Mouse (Mus musculus) frontal cortex, postnatal 25 days (tissue): ENCODE results near the gene Tjp1.
A peak's percentile ranks its signal among the peaks of the same experiment; 100 is the strongest.

Experiments used
- DNase-seq, 2 experiments: peaks; one replicate each; pipeline ENCODE4 v3.0.0; 2022; ENCODE audit warnings: low spot score in 2 of 2

Gene Tjp1

GRCm38 (mm10) chr7:65357538-65357937, 170.0 kb downstream of the Tjp1 start:
- no peak for DNase-seq

GRCm38 (mm10) chr7:65356204-65356603, 171.4 kb downstream of the Tjp1 start:
- no peak for DNase-seq

DNA sequence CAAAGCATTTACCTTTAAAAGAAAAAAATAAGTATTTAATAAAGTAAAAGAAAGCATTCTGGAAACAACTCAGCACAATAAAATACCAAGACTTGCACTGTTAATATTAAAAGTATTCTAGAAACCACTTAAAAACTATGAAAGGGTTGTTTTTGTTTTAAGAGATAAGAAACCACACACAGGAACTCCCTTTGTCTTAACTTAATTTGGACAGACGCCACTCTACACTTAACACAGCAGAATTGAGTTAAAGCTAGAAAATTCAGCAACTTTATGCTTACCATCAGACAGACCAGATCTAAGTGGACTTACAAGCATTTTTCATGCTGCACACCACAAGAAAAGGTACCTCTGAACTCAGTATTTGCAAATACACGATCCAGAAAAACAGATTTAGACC, 172.7 kb downstream of the Tjp1 start:
- no peak for DNase-seq

- DNase-seq, result no peak
Observed at GRCm38 (mm10) chr7:65350348-65351079, 177.1 kb downstream of the Tjp1 start.

- DNase-seq, result no peak
Observed at GRCm38 (mm10) chr7:65348540-65348939, 179.0 kb downstream of the Tjp1 start.

DNA sequence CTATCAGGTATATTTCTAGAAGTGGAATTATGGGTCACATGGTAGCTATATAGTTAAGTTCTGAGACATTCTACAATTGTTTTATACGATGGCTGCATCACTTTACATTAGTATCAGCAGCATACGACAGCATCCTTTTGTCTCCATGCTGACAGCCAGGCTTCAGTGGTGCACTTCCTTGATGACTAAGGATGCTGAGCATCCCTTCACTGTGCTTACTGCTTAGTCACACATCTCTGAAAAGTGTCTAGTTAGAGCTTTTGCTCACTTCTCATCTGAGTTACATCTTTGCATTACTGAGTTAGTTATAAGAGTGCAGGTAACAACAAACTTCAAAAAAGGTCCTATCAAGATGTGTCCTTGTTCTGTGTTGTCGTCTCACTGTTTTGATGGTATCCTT, 182.3 kb downstream of the Tjp1 start:
- no peak for DNase-seq

DNA sequence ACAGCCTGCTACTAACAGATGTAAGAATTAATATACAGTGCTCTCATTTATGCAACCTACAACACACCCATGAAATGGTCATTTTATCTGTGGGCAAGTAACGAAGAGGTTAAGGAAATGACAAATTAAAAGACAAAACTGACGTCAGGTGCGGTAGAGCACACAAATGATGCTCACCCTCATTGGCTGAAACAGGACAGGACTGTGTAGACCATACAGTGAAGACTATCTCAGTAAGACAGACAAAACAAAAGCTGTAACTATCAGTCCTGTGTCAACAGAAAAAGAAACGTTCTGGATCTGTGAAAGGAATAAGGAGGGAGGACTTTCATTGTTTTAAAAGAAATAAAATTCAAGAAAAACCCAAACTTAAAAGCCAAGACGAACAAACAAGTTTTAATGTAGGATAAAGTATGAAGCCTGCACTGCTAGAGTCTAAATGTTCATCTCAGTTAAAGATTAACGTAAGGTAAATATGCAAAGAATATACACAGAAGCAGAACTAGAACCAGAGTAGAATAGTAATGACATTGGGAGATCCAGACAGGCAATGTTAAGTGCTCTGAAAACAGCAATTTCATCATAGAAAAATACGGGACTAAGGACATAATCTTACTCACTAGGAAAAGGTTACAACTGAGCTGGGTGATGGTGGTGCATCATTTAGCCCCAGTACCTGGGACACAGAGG, 189.9 kb downstream of the Tjp1 start:
- no peak for DNase-seq

GRCm38 (mm10) chr7:65333081-65333760, 194.4 kb downstream of the Tjp1 start:
- no peak for DNase-seq

DNA sequence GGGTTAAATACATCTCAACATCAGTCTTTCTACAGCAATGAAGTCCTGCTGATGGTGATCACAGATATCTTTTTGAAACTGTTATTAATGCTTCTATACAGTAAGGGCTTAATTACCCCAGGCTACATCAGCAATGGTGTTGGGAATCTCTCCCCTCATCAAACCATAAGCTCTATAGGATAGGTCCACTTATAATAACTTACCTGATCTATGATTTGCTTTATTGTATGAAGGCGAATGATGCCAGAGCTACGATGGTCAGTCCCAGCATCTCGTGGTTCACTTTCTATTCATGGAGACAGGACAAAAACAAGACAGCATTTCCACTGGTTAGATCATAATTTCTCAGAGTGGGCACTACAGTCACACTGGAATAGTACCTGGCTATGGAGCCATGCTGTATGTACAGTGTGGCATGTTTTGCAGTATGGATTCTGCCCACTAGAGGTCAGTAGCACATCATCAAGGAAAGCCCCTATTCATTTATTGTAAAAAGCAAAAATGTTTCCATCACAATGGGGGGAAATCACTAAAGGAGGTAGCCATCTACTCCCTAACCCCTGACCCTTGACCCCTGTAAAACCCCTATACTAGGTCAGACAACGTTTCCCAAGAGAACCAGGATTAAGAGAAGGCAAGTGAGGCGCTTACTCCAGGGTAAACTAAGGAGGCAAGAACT, 208.4 kb downstream of the Tjp1 start:
- peak; percentile 51 to 74 for DNase-seq

DNA sequence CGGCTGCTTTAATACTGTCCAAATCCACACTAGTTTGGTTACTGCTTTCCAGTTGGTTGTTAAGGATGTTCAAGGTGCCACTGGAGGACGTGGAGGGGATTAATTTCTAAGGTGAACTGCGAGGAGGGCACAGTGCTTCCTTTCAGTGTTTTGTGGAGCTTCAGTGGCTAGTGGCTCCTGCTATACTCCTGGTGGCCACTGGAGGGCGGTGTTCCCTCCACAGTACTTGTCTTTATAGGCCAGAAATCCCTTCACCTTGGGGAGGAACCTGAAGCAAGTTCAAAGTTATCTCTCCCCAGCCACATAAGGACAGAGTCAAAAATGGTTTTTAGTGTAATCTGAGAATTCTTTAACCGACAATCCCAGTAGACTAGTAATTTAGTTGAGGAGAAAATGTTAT, 210.2 kb downstream of the Tjp1 start:
- DNase-seq, result peak; percentile 44 to 66

GRCm38 (mm10) chr7:65315182-65315581, 212.4 kb downstream of the Tjp1 start:
- no peak for DNase-seq

DNA sequence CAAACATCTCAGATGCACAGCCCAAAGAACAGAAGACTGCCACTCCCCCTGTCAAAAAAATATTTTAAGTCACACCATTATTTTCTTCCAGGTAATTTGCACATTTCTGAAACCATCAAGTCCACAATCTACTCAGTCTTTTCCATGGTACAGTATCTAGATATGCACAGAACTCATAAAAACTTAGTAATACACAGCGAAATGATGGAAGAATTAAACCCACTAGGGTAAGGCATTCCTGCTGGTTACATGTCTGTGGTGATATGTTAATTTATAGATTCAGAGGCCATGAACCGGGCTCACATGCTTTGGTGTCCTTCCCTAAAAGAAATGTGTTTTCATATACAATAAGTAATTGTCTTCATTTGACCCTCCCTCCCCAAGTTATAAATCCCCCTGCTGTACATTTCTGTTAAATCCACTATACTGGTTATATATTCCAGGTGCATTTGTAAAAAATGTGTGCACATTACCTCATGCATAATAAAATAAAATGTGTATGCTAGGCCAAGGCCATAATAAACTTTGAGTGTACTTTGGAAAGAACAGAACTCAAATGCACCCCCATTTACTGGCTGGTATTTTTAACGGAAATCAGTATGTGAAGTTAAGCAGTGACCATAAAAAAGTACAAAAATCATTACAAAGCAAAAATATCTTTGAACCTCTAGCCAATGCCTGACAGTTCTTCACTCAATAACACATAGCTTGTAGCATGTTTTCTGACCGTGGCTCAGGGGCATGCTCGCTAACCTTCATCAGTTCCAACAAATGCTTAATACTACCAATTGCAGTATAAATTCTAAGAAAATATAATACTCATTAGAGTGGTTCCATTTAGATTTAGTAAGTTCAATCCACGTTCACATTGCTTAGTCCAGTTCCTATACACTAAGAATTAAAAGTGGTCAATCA, 230.6 kb downstream of the Tjp1 start:
- no peak for DNase-seq

- DNase-seq, result no peak
Observed at GRCm38 (mm10) chr7:65282886-65283285, 244.7 kb downstream of the Tjp1 start.

- no peak for DNase-seq
Observed at GRCm38 (mm10) chr7:65281960-65282359, 245.6 kb downstream of the Tjp1 start.

DNA sequence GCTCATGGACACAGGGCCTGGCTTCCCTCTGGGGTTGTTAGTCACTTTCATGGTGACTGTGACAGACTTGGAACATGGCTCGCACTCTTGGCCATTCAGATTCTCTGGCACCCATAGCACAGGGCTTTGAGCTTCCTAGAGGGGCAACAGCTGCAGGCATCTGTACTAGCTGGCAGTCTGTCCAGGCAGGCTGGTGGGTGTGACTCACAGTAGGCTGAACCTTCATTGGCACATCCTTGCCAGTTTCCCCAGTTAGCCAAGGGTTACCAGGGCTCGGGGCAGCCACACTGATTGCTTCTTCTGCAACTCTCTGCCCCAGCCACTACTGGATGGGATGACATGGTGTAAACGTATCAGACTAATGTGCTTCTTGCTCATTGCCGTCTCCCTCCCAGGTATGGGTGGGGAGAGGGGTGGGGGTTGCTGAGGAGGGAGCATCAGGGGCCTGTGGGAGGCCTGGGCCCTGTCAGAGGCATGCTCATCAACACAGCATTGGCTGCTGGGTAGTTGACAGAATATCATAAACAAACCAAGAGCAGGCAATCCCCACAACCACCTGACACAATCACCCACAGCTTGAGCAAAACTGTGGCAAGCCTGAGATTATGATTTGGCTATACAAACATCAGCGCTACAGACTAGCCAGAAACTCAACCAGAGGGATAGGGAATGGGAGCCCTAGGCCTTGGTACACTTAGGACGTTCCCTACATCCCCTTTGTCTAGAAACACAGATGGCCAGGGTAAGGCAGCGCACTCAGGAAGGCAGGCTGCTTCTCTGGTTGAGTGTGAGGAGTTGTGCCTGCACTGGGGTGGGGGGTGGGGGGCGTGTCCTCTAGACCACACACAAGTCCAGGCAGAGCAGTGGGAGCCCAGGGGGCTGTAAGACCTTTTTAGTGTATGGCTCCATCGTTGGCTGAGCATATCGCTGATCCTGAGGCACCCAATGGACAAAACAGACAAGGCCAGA, 246.4 kb downstream of the Tjp1 start:
- DNase-seq, result no peak

DNA sequence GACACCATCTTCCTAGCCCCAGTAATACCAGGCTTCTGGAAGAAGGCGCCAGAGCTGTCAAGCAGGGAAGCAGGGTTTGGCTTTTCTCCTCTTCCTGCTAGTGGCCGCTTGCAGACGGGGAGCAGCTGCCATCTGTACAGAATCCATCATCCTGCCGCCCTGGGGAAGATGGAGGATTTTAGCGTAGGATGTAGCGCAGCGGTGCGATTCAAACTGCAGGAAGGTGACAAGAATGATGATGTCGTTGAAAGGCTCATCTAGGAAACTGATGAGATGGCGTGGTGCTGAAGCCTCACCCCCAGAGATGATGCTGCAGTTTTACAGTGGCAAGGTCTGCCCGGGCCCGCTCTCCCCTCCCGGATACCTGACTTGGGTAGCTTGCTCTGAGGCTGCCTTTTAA, 248.3 kb downstream of the Tjp1 start:
- peak in 1 of 2 experiments; percentile 33 for DNase-seq

DNA sequence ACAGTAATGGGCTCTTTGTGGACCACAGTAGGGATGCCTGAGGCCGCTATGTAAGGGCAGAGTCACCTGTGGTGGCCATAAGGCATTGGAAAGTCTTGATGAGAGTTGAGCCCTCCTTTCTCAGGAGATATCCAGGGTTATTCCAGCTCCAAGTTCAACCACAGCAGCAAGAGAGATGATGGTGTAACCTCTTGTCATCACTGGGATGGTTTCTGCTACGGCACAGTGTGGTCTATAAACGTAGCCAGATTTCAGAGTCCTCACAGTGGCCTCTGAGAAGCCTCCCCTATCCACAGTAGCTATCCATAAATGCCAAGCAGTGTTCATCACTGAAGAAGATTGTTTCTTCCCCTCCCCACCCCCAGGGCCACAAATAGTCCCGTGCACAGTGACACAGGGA, 251.8 kb downstream of the Tjp1 start:
- DNase-seq, result no peak

DNA sequence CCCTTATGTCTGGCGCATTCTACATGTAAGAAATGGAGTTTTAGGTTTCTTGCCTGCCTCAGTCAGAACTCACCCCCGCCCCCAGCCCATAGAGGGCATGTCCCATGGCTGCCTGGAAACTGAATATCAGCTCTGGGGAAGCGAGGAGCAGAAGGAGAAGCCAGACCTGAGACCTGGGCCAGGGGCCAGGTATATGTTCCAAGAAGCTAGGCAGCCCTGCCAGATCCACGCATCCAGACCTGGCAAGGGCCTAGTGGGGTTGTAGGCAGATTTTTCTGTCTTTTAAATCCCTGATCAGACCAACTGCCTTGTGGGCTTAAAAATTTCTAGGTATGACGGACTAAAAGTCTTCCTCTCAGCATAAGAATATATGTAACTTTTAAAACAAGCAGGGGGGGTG, 253.4 kb downstream of the Tjp1 start:
- no peak for DNase-seq

DNA sequence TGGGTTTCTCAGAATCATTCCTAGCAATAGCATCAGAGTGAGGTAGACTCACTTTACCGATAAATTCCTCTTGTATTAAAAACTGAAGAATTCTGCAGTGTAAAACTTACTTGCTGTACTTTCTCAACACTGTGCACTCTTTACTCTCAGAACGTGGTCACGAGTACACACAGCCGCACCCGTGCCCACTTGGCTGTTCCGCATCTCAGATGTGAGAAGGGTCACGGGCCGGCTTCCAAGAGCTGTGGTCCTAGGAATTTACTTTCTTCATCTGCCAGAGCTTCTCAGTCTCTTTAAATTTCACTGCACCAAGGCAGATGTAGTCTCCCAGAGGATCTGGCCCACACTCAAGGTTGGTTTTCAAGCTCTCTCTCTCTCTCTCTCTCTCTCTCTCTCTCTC, 277.9 kb downstream of the Tjp1 start:
- no peak for DNase-seq
